Mouse (Mus musculus) stomach, postnatal 0 days (tissue): ENCODE measurements around the gene Asgr1.

Experiments
- CTCF ChIP-seq: IDR thresholded peaks from 2 replicates; pipeline ENCODE4 v1.5.1; 2016; ENCODE audit warnings: antibody characterized with exemption, low read depth, mild to moderate bottlenecking, moderate library complexity
- EP300 ChIP-seq: optimal IDR thresholded peaks from 2 replicates; pipeline ENCODE3; 2016; ENCODE audit warnings: antibody characterized with exemption

- TF ChIP-seq CTCF: no peak
- no peak for TF ChIP-seq EP300
These were observed 11.4 kb upstream of the Asgr1 start for GRCm38 (mm10) chr11:70042309-70043085.
